12 mouse cellular contexts compared by ENCODE assay signal in the genomic region with DNA sequence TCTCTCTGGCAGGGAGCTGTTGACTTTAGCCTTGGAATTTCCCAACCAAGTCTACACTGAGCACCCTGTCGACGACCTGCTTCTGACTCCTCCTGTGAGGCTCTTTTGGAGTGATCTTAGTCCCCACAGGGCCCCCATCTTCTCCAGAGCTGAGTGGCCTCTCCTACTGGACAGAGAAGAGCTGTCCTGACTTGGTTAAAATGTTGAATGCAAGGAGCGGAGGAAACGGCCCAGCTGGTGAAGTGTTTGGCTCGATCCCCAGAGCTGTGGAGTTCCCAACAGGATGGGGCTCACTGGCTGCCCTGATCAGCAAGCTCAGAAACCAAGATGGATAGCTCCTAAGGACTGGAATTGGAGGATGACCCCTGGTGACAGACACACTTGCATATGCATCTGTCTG. TPM values are rescaled to one million over a fixed set of nuclear protein-coding genes. Genes with fewer than 3 reads are reported as not detected.
DNase-seq lines count a peak whose midpoint lies in the region; ATAC-seq lines count a peak whose summit lies in the region.
"Had no signal": no experiment of that assay in that cellular context is flagged by ENCODE, and none has a peak within 500 bp of the region (broad histone marks: within the 10 kb centered on the region; RNA-seq: fewer than 3 reads in every experiment).

No protein-coding gene starts in this region.

- H3K36me3 ChIP-seq in heart, embryonic 10.5 days, result peaks cover 27% of the 10 kb centered on the region
- peaks cover 28% of the 10 kb centered on the region for H3K36me3 ChIP-seq in midbrain, embryonic 13.5 days
- peaks cover 16% of the 10 kb centered on the region for H3K36me3 ChIP-seq in midbrain, embryonic 16.5 days (ENCODE audit: control insufficient read depth, insufficient read depth, low read length)
- H3K36me3 ChIP-seq in kidney, embryonic 15.5 days, result peaks cover 28% of the 10 kb centered on the region
- H3K36me3 ChIP-seq in stomach, embryonic 15.5 days, result peaks cover 19% of the 10 kb centered on the region

- DNase-seq in heart, embryonic 10.5 days (ENCODE audit: low spot score), result no peak
- DNase-seq in heart, adult 9 months (ENCODE audit: low spot score in 2 of 2), result no peak
- no peak for DNase-seq in layer of hippocampus, adult 9-11 months
- DNase-seq: cerebellum, adult 11 months; liver, postnatal 0 days had no signal

- WGBS in heart, embryonic 10.5 days, result 44% methylated on average over 5 of the region's 5 CpGs
- 75% methylated on average over 5 of the region's 5 CpGs for WGBS in midbrain, embryonic 13.5 days
- WGBS in midbrain, embryonic 16.5 days, result 65% methylated on average over 5 of the region's 5 CpGs
- WGBS in kidney, embryonic 15.5 days, result 46% methylated on average over 5 of the region's 5 CpGs
- 21% methylated on average over 5 of the region's 5 CpGs for WGBS in stomach, embryonic 15.5 days

- no peak overlapping the region for H3K9ac ChIP-seq in midbrain, embryonic 13.5 days (replicated peaks)
- no peak overlapping the region for H3K9ac ChIP-seq in midbrain, embryonic 16.5 days (ENCODE audit: low read depth, low read length)
- no peak overlapping the region for H3K9ac ChIP-seq in kidney, embryonic 15.5 days
- no peak overlapping the region for H3K9ac ChIP-seq in stomach, embryonic 15.5 days
- H3K9ac ChIP-seq: liver, postnatal 0 days had no signal

- no peak overlapping the region for H3K4me2 ChIP-seq in midbrain, embryonic 13.5 days (replicated peaks)
- H3K4me2 ChIP-seq in midbrain, embryonic 16.5 days (ENCODE audit: low read length), result no peak overlapping the region
- H3K4me2 ChIP-seq in kidney, embryonic 15.5 days, result no peak overlapping the region
- no peak overlapping the region for H3K4me2 ChIP-seq in stomach, embryonic 15.5 days

- no peak overlapping the region for H3K4me3 ChIP-seq in heart, embryonic 10.5 days
- H3K4me3 ChIP-seq in midbrain, embryonic 13.5 days (replicated peaks), result no peak overlapping the region
- no peak overlapping the region for H3K4me3 ChIP-seq in midbrain, embryonic 16.5 days (ENCODE audit: low read depth, low read length)
- no peak overlapping the region for H3K4me3 ChIP-seq in kidney, embryonic 15.5 days (replicated peaks)
- no peak overlapping the region for H3K4me3 ChIP-seq in stomach, embryonic 15.5 days (replicated peaks)

- ATAC-seq in midbrain, embryonic 13.5 days, result no peak
- ATAC-seq in midbrain, embryonic 16.5 days, result no peak
- ATAC-seq in kidney, embryonic 15.5 days (replicated peaks; ENCODE audit: low FRiP score), result 0 out of 2 replicates have a peak, but pooled peaks have one; percentile 8
- peak; percentile 36; the same call in 1 of the 2 replicates for ATAC-seq in stomach, embryonic 15.5 days (ENCODE audit: insufficient read depth, low FRiP score, low read depth)
- no peak for ATAC-seq in megakaryocyte, adult 5-6 weeks (ENCODE audit: poor library complexity, severe bottlenecking)
- ATAC-seq: liver, postnatal 0 days had no signal

- H3K9me3 ChIP-seq in heart, embryonic 10.5 days, result no peaks in the 10 kb centered on the region
- H3K9me3 ChIP-seq in midbrain, embryonic 13.5 days, result no peaks in the 10 kb centered on the region
- H3K9me3 ChIP-seq in midbrain, embryonic 16.5 days (replicated peaks; ENCODE audit: control insufficient read depth, low read length, poor library complexity, severe bottlenecking), result no peaks in the 10 kb centered on the region
- H3K9me3 ChIP-seq in kidney, embryonic 15.5 days (replicated peaks), result no peaks in the 10 kb centered on the region
- H3K9me3 ChIP-seq in stomach, embryonic 15.5 days, result no peaks in the 10 kb centered on the region

- peaks cover 28% of the 10 kb centered on the region for H3K4me1 ChIP-seq in heart, embryonic 10.5 days
- peaks cover 15% of the 10 kb centered on the region for H3K4me1 ChIP-seq in midbrain, embryonic 13.5 days (replicated peaks)
- no peaks in the 10 kb centered on the region for H3K4me1 ChIP-seq in midbrain, embryonic 16.5 days (ENCODE audit: control insufficient read depth, insufficient read depth, low read length)
- peaks cover 22% of the 10 kb centered on the region for H3K4me1 ChIP-seq in kidney, embryonic 15.5 days
- peaks cover 19% of the 10 kb centered on the region for H3K4me1 ChIP-seq in stomach, embryonic 15.5 days

- H3K27ac ChIP-seq in heart, embryonic 10.5 days, result 0 out of 2 replicates have a peak overlapping the region, but pooled peaks have one; percentile 22
- 0 out of 2 replicates have a peak overlapping the region, but pooled peaks have one; percentile 30 for H3K27ac ChIP-seq in midbrain, embryonic 13.5 days
- no peak overlapping the region for H3K27ac ChIP-seq in midbrain, embryonic 16.5 days (ENCODE audit: low read length)
- H3K27ac ChIP-seq in kidney, embryonic 15.5 days, result peak overlapping the region; percentile 28
- H3K27ac ChIP-seq in stomach, embryonic 15.5 days, result peak overlapping the region; percentile 78

- H3K27me3 ChIP-seq in heart, embryonic 10.5 days (ENCODE audit: insufficient read depth, poor library complexity, severe bottlenecking), result no peaks in the 10 kb centered on the region
- no peaks in the 10 kb centered on the region for H3K27me3 ChIP-seq in midbrain, embryonic 13.5 days
- no peaks in the 10 kb centered on the region for H3K27me3 ChIP-seq in midbrain, embryonic 16.5 days (ENCODE audit: control insufficient read depth, insufficient read depth, low read depth, low read length)
- no peaks in the 10 kb centered on the region for H3K27me3 ChIP-seq in kidney, embryonic 15.5 days
- H3K27me3 ChIP-seq in stomach, embryonic 15.5 days (replicated peaks), result no peaks in the 10 kb centered on the region
- H3K27me3 ChIP-seq: CH12.LX had no signal

RNA-seq across cellular contexts. Expression of gene Fscn1, which starts 16.4 kb away (rescaled TPM):
- polyA plus RNA-seq in heart, embryonic 10.5 days (2016; fragmentation: Nextera tagmentation; extraction: Ambion mirVana), result 254 and 329 TPM in 2 replicates
- polyA plus RNA-seq in midbrain, embryonic 13.5 days (2015; fragmentation: Nextera tagmentation; extraction: Ambion mirVana), result 555 TPM in 2 replicates
- polyA plus RNA-seq in midbrain, embryonic 16.5 days (2015; fragmentation: Nextera tagmentation; extraction: Ambion mirVana), result 493 and 557 TPM in 2 replicates
- 320 and 348 TPM in 2 replicates for polyA plus RNA-seq in kidney, embryonic 15.5 days (2015; fragmentation: Nextera tagmentation; extraction: Ambion mirVana)
- polyA plus RNA-seq in stomach, embryonic 15.5 days (2015; fragmentation: Nextera tagmentation; extraction: Ambion mirVana), result 181 and 185 TPM in 2 replicates
- not detected in 2 replicates for total RNA-seq in megakaryocyte, adult 5-6 weeks (2015)
- 0.08 and 0.11 TPM in 2 replicates for total RNA-seq in megakaryocyte, adult 5-6 weeks (2017)
- total RNA-seq: neutrophil, adult 5-6 weeks had no signal

Comparison
In these comparisons a context has a peak if more than half of its experiments do, and no peak if none do; other contexts are left out.
1. ATAC-seq: peak in kidney, embryonic 15.5 days (single experiment) and stomach, embryonic 15.5 days (single experiment); none in midbrain, embryonic 13.5 days (single experiment), midbrain, embryonic 16.5 days (single experiment) and megakaryocyte, adult 5-6 weeks (single experiment).